In genomic region chr15:95489174-95489573, GRCm38 (mm10) we compare ENCODE assay signal across 28 mouse cellular contexts. TPM values are rescaled to one million over a fixed set of nuclear protein-coding genes. Genes with fewer than 3 reads are reported as not detected.
DNase-seq lines count a peak whose midpoint lies in the region; ATAC-seq and TF ChIP-seq lines count a peak whose summit lies in the region.
"Had no signal": no experiment of that assay in that cellular context is flagged by ENCODE, and none has a peak within 500 bp of the region (broad histone marks: within the 10 kb centered on the region; RNA-seq: fewer than 3 reads in every experiment).

No protein-coding gene starts in this region.

- no peak overlapping the region for H3K9ac ChIP-seq in intestine, postnatal 0 days (ENCODE audit: low read depth, low read length)
- H3K9ac ChIP-seq: embryonic facial prominence, embryonic 15.5 days; hindbrain, embryonic 14.5 days; limb, embryonic 12.5 days; liver, embryonic 13.5 days; neural tube, embryonic 12.5 days had no signal

- 74% methylated on average over 4 of the region's 4 CpGs for WGBS in intestine, postnatal 0 days

- peak overlapping the region; percentile 87 for H3K27ac ChIP-seq in left cerebral cortex, adult 2 months
- no peak overlapping the region for H3K27ac ChIP-seq in intestine, postnatal 0 days (ENCODE audit: low read depth, low read length)
- H3K27ac ChIP-seq: embryonic facial prominence, embryonic 15.5 days; heart, embryonic 10.5 days; hindbrain, embryonic 14.5 days; limb, embryonic 12.5 days; liver, embryonic 13.5 days; neural tube, embryonic 12.5 days had no signal

- no peak overlapping the region for H3K4me3 ChIP-seq in left cerebral cortex, adult 2 months
- no peak overlapping the region for H3K4me3 ChIP-seq in intestine, postnatal 0 days (ENCODE audit: low read depth, low read length)
- H3K4me3 ChIP-seq: embryonic facial prominence, embryonic 15.5 days; heart, embryonic 10.5 days; limb, embryonic 12.5 days; liver, embryonic 13.5 days; neural tube, embryonic 12.5 days had no signal

- peak; percentile 52 to 60 for DNase-seq in cerebellum, adult 18-20 months
- DNase-seq in cerebellum, adult 8-10 months: no peak
- no peak for DNase-seq in left cerebral cortex, adult 2 months (ENCODE audit: extremely low spot score in 1 of 2, low spot score in 2 of 2)
- DNase-seq in left cerebral cortex, postnatal 25 days (ENCODE audit: low spot score in 2 of 2): no peak
- peak; percentile 43 to 54 for DNase-seq in cerebellum, postnatal 10 days
- DNase-seq in telencephalon, adult 2 months (ENCODE audit: low read depth, low spot score): peak; percentile 46
- no peak for DNase-seq in urinary bladder, postnatal 25 days (ENCODE audit: low spot score)
- DNase-seq: adrenal gland, postnatal 36 days; embryo, embryonic 11 days; heart, postnatal 4 days; kidney, adult 8-10 months; kidney, postnatal 10 days; liver, embryonic 13.5 days; lung, adult 2 months; lung, postnatal 14 days; midbrain, embryonic 14.5 days; retina, postnatal 1 day; right cerebral cortex, postnatal 25 days; spleen, adult 18-20 months had no signal

- intact Hi-C loops in left cerebral cortex, adult 2 months (cut with DNase I): loop anchor here (5.0 kb wide), 2 partner anchors 38 to 57 kb away; partner anchors contain the start of gene Nell2
- intact Hi-C loops in left cerebral cortex, postnatal 25 days (cut with DNase I): loop anchor here (2.0 to 5.0 kb wide), 3 partner anchors 26 to 717 kb away; partner anchors contain the start of gene Nell2

- H3K27me3 ChIP-seq in intestine, postnatal 0 days (replicated peaks; ENCODE audit: control insufficient read depth, insufficient read depth, low read length): no peaks in the 10 kb centered on the region
- H3K27me3 ChIP-seq: embryonic facial prominence, embryonic 15.5 days; limb, embryonic 12.5 days; liver, embryonic 13.5 days; neural tube, embryonic 12.5 days had no signal

- H3K9me3 ChIP-seq in intestine, postnatal 0 days (ENCODE audit: control insufficient read depth): no peaks in the 10 kb centered on the region
- H3K9me3 ChIP-seq: embryonic facial prominence, embryonic 15.5 days; heart, embryonic 10.5 days; limb, embryonic 12.5 days; liver, embryonic 13.5 days; neural tube, embryonic 12.5 days had no signal

- no peaks in the 10 kb centered on the region for H3K36me3 ChIP-seq in intestine, postnatal 0 days (ENCODE audit: control insufficient read depth, insufficient read depth)
- H3K36me3 ChIP-seq: embryonic facial prominence, embryonic 15.5 days; heart, embryonic 10.5 days; limb, embryonic 12.5 days; liver, embryonic 13.5 days; neural tube, embryonic 12.5 days had no signal

- H3K4me2 ChIP-seq in intestine, postnatal 0 days (replicated peaks; ENCODE audit: low read depth): no peak overlapping the region
- H3K4me2 ChIP-seq: embryonic facial prominence, embryonic 15.5 days; hindbrain, embryonic 14.5 days; limb, embryonic 12.5 days; liver, embryonic 13.5 days; neural tube, embryonic 12.5 days had no signal

- no peaks in the 10 kb centered on the region for H3K4me1 ChIP-seq in intestine, postnatal 0 days (replicated peaks; ENCODE audit: control insufficient read depth, insufficient read depth, low read length)
- H3K4me1 ChIP-seq: heart, embryonic 10.5 days; liver, embryonic 13.5 days had no signal

- ATAC-seq in intestine, postnatal 0 days: no peak
- ATAC-seq: CD4-positive, CD25-positive, alpha-beta regulatory T cell, adult 4 months; inflammation-experienced regulatory T-cells, adult 6 months had no signal

- TF ChIP-seq CTCF in left cerebral cortex, adult 2 months (IDR thresholded peaks at IDR 0.05): no peak
- no peak for TF ChIP-seq CTCF in intestine, postnatal 0 days (IDR thresholded peaks at IDR 0.05; ENCODE audit: low read depth)

RNA-seq across cellular contexts. Expression of gene Nell2, which starts 39.2 kb away (rescaled TPM):
- 100 to 1,000 TPM; 466 to 500 TPM for total RNA-seq in left cerebral cortex, adult 2 months (2021)
- total RNA-seq in left cerebral cortex, postnatal 25 days (2021): 100 to 1,000 TPM; 502 to 560 TPM
- polyA plus RNA-seq in intestine, postnatal 0 days (2015; fragmentation: Nextera tagmentation; extraction: Ambion mirVana): 4.9 and 6.7 TPM in 2 replicates
- total RNA-seq: megakaryocyte progenitor cell, adult 5-6 weeks had no signal
- polyA plus RNA-seq: CD4-positive, CD25-positive, alpha-beta regulatory T cell, adult 4 months; inflammation-experienced regulatory T-cells, adult 6 months had no signal

Comparison
In these comparisons a context has a peak if more than half of its experiments do, and no peak if none do; other contexts are left out.
1. DNase-seq: peak in cerebellum, adult 18-20 months (2 of 2), cerebellum, postnatal 10 days (2 of 2) and telencephalon, adult 2 months (single experiment); none in cerebellum, adult 8-10 months (single experiment), left cerebral cortex, adult 2 months (0 of 2), left cerebral cortex, postnatal 25 days (0 of 2) and urinary bladder, postnatal 25 days (single experiment).